Mouse (Mus musculus) lung, postnatal 4 days (tissue): ENCODE data around the gene Rbm20.
A peak's percentile ranks its signal among the peaks of the same experiment; 100 is the strongest.
"Not testable (repeated sequence)": the region's sequence is repeated elsewhere in the genome, so short reads cannot be mapped to it uniquely, and the experiment has no call there.

Experiments
- DNase-seq, 2 experiments: peaks; one replicate each; pipeline ENCODE4 v3.0.0; 2021

Gene Rbm20

DNA sequence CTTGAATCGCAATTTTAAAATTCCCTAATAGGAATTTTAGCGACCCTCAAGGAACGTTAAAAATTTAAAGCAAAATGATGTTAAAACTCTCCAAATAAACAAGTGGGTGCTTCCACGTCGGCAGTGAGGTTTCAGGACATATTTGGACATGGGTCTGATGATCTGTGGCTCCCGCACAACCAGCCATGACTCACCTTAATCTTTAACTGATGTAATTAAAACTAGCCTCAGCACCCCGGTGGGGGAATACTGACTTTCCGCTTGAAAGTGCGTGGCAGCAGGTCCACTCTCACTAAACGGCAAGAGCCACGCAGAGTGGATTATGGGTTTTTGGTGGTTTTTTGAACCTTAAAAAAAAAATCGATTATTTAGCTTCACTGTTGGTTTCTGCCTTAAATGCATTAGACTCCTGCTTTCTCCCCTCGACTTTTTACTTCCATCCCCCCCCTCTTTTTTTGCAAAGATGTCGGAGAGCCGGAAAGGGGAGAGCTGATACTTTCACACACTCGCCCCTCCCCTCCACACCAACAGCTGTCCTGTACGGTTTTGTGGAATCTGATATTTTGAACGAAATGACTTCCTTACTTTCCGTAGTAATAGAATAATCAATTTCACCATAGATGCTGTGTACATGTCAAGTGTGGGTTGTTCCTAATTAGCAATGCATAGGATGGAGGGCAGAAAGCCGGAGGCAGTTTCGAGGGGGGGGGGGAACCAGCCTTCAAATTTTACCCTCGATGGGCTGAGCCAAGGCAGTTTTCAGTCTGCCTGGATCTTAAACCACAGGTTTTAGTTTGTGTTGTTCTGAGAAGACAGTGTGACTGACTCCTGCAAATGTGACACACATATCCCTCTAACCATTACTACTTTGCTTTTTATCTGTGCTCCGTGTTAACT, 117.1 kb downstream of the Rbm20 start:
- DNase-seq: no peak

DNA sequence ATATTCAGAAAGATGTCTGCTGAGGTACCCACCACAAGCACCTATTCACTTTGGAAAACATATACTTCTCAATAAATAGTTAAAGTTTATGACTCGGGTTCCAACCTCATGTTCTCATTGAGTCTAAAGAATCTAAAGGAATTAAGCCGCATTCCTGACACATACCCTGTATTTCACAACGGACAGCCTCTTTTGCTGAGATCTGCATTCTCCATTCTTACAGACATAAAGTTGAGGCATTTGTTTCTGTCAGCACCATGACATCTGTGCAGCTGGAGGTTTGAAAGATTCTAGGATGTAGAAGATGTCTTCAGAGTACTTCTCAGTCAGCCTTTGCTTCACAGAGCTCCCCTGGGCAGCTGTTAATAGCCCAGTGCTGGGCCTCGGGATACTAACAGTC, 117.9 kb downstream of the Rbm20 start:
- no peak for DNase-seq

DNA sequence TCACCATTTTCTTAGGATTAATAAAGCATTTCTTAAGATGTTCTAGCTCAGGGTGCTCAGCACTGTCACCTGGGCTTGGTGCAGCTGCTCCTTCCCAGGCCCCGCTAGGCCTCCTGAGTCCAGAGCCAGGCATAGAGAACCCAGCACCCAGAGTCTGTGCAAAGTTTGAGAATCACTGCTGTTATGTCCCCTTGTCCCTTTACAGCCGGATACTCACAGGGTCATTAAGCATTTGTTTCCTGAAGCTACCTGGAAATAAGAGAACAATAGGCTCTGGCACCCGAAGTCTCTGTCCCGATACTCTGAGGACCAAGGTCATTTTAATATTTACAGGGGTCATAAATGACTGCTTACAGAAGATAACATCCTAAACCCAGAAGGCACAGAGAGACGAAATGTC, 118.9 kb downstream of the Rbm20 start:
- DNase-seq: no peak

DNA sequence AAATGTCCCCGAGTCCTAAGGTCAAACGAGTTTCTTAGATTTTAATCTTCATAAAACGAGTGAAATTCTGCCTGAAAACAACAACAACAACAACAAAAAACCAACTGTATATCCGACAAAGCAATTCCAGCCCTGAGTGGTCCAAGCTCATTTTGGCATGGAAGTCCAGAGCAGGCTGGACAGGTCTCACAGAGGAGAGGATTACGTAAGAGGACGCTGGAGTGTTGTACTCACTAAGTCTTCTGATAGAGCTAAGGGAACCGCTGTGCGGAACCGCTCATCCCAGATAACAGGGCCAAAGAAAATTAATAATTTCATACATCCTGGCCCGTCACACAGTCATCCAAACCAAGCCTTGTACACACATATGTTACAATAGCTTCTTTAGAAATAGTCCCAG, 120.7 kb downstream of the Rbm20 start:
- no peak for DNase-seq

DNA sequence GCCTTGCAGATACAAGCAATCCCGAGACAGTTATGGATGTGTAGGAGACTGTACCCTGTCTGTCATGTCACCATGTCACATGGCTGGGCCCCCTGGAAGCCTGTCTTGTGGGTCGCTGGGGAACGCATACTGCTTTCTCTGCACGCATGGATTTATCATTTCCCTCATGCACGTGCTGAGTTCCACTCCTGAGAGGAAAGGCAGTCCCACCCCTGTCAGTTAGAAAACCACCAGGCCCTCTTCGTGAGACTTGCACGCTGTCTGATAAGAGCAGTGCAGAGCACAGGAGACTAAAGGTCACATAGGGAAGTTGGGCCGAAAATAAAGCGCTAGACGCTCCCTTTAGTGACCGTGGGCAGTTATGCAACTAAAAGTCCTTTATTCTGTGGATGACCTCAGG, 122.8 kb downstream of the Rbm20 start:
- no peak for DNase-seq

DNA sequence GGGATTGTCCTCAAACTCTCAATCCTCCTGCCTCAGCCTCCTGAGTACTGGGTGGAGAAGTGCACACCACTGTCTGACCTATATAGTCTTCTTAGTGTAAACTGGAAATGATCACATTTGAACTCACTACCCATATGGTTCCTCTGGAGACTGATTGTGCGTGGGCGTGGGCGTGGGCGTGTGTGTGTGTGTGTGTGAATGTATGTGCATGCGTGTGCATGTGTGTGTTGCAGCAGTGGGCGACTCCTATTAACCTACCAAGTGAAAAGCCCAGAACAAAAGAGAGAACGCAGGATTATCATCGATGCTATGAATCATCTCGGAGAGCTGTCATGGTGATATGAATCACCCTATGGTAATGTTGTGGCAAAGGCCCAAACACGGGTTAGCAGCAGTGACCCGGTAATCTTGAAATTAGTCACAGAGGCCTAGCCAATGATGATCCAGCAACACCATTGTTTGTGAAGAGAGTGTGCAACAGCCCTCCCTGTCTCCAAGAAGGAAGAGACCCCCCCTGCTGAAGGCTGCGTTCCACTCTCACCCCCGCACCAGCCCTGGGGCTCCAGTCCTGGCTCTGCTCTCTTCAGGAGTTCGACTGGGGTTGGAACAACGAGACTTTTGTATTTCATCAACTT, 123.4 kb downstream of the Rbm20 start:
- no peak for DNase-seq

DNA sequence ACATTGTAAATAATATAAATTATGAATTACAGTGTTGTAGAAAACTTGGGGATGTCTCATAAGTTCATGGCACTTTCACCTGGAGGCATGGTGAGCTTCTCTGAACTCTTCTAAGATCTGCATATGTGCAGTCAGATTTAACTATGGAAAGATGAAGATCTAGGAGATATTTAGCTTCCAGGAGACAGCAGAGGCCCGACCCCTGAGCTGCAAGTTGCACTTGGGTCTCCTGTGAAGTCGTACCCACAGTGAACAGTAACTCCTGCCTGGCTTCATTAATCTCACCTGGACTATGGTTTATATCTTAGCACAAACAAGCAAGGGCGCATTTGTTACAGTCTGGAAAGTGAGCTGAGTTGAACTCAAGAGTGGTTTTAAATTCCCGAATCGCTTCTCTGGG, 124.3 kb downstream of the Rbm20 start:
- no peak for DNase-seq

DNA sequence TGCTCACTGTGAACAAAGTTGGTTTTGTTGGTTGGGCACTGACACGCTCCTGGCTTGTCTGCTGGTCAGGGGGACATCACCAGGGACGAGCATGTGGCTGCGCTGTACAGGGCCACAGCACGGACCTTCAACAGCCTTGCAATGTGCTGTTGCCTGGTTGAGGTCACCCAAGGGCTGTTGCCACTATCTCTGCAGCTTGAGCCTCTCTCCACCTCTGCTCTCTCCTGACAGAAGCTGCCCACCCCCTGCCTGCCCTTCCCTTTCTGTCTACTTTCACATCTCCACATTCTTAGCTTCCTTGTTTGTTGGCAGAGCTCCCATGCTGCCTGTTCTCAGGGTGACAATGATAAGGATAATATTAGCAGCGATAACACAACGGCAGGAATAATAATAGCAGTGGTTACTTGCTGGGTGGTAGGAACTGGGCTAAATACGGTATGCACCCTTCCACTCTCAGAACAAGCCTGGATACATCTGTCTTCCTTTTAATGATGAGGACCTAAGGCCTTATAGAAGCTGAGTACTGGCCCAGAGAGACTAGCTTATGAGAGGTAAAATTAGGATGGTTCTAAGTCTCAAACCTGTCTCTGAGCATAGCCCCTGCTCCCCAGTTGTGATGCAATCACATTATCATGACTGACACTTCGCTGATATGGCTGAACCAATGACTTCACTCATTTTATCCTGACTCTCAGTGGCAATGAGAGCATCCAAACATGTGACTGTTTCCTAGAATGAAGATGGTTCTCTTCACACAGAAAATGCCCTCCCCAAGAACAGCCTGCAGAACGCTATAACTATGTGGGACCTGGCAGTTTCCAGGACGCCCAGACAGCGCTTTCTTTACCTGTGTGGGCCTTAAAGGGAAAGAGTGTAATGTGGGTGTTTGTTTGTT, 124.9 kb downstream of the Rbm20 start:
- DNase-seq: no peak

DNA sequence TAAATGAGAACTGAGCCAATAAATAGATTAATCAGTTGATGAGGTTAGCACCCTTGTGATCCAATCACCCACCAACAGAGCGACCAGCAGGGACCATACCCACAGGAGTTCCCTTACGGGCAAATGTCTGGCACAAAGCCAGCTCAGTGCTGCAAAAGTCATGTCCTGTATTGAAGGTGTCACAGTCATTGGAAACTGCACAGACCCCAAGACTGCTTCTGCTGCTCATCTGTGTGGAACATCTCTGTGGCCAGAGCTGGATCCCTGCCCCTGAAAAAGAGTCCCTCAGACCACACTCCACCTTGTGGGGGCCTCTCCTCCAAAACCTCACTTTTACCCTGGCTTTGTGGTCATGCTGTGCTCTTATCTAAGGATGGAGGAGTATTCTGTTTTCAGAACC, 126.8 kb downstream of the Rbm20 start:
- no peak for DNase-seq

DNA sequence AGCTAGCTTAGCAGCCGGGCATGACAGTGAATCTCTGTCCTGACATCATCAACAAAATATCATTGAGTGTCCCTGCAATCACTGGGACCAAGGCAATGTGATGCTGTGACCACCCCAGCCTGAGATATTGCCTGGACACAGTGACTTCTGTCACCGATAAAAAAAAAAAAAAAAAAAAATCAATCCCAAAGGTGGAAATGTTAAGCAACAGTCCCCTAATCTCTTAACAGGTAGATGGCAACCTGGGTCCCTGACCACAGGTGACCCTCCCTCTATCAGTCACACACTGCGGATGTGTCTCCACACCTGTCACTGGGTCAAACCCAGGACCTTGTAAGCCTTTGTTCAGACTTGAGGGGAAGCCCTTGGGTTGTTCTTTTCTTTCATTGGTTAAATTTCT, 128.0 kb downstream of the Rbm20 start:
- no peak for DNase-seq

DNA sequence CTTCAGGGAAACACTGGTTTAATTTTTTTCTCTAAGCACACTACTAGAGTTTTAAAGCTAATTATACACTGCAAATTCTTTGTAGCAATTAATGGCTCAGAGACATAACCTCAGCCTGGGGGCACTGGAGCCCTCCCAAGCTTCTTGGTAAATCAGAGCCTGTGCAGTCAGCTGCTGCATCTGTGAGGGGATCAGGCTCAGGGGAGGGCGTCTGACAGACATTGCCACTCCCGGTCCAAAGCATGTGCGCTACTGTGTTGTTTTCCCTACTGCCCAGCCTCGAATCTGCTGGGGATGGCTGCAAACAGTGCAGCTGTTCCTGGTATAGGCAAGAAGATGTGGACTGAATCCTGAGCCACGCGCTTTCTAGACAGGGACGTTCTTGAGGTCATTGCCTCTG, 129.0 kb downstream of the Rbm20 start:
- no peak for DNase-seq

DNA sequence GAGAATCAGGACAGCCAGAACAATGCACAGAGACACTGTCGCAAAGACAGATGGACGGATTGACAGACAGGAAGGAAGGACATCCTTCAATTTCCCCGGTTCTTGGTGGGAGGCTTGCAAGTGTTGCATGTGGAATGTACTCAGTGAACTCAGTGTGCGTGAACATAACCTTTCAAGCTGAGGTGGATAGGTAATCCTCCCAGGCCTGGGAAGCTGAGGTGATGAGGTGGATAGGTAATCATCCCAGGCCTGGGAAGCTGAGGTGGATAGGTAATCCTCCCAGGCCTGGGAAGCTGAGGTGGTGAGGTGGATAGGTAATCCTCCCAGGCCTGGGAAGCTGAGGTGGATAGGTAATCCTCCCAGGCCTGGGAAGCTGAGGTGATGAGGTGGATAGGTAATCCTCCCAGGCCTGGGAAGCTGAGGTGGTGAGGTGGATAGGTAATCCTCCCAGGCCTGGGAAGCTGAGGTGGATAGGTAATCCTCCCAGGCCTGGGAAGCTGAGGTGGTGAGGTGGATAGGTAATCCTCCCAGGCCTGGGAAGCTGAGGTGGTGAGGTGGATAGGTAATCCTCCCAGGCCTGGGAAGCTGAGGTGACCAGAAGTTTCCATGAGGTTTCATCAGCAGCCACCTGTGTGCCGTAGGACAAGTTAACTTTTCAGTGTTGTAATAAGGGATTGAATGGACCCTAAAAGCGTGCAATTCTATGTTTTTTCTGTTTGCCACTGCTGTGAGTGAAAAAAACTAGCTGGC, 129.6 kb downstream of the Rbm20 start:
- DNase-seq: not testable (repeated sequence)

DNA sequence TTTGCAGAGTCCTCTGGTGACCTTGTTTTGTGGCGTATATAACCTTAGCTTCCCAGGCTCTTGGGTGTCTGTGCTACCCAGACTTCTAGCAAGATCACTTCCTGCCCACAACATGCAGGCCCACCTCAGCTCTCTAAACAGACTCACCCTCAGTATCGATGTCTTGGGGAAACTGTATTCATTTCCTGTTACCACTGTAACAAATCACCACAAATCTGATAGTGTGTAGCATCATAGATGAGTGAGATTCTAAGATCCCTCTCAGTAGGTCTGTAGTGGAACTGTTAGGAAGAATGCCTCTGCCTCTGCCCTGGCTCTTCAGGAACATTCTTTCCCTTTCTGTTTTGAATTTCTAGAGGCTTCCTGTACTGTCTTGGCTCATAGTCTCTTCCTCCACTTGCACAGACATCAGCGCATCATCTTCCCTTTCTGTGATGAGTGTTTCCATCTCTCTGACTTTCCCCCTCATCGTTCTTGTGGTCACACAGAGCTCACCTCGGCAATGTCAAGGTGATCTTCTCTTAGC, 130.2 kb downstream of the Rbm20 start:
- DNase-seq: no peak

DNA sequence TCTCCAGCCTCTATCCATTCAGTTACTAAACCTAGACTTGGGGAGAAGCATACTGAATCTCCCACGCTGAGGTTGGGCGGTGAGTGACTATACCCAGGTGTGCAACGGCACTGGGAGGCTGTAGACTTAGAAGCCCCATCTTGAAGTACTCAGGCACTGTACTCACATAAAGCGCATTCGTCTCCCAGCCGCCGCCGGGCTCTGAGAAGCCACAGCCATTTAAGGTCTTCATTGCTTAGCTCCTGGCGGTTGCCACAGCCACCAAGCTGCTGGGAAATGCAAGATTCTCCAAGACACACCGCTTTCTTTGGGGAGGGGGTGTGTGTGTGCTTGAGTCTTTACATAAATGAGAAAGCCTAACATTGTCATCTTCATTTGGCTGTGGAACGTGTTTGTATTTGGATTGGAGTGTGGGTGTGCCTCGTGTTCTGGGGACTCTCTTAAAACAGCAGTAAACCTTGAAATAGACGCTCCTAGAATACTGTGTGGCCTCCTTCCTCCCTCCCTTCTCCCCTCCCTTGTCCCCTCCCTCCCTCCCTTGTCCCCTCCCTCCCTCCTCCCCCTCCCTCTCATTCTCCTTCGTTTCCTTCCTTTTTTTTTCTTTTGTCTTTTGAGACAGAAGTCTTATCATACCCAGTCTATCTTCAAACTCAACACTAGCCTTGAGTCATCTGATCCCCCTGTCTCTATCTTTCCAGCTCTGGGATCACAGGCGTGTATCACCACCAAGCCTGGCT, 131.1 kb downstream of the Rbm20 start:
- DNase-seq: no peak

DNA sequence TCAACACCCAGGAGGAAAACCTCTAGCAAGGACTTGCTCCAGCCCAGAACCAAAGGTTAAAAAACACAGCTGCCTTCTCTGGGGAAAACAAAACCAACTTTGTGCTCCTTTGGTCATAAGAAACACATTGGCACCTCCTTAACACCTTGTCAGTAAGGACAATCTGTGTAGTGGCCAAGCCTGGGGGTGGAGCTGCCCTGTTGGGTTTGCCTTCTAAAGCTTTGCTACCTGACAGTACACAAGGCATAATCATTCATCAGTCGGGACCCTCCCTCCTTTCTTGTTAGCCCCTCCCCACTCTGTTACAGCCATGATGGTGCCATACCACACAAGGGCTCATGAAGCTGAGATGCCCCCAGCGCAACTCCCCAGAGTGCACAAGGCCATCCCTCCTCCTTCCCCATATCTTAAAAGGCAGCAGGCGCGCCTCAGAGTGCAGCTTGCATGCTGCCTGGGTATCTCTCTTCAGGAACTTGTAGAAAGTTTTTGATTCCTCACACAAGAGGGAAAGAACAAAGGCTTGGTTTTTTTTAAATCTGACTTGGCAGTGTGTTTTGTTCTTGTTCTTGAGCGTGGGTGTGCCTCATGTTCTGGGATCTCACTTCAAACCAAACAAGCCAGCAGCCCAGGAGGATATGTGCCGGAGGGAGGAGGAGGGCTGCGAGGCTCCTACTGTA, 132.2 kb downstream of the Rbm20 start:
- no peak for DNase-seq

DNA sequence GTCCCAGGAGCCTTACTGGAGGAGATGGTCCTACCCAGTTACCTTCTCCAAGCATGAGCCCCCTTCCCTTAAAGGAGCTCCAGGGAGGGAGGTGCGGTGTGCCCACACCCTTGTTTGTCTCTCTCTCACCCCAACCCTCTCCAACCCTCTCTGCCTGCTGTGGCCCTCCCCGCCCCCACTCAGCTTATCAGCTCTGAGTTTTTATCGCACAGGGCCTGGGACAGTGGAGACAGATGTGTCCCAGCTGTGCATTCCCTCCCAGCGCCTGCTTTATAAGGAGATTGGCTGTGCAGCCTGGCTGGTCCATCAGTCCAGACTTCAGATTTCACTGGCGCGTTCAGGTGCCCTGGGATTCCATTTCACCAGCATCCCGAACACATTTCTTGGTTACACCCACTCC, 132.9 kb downstream of the Rbm20 start:
- peak; percentile 58 to 81 for DNase-seq

DNA sequence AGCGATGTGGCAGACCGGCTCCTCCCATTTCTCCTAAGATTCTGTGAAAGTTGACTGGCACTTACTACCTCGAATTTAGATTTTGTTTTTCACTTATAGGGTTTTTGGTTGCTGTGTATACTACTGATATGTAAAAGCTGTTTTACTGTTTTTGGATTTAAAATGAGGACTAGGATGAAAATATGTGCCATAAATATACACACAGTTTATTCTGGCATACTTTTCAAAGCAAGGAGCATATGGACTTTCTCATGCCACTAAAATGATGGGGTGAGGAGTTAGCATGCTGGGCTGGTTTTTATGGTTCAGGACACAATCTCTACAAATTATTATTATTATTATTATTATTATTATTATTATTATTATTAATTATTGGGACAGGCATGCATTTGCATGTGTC, 133.5 kb downstream of the Rbm20 start:
- DNase-seq: no peak

DNA sequence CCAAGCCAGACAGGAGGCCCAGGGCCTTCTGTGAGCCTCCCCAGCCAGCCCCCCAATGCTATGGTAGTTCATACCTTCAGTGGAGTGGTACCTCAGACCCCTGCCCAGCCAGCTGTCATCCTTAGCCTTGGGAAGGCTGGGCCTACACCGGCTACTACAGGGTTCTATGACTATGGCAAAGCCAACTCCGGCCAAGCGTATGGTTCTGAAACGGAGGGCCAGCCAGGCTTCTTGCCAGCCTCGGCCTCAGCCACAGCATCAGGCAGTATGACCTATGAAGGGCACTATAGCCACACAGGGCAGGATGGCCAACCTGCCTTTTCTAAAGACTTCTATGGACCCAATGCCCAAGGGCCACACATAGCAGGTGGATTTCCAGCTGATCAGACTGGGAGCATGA, 136.5 kb downstream of the Rbm20 start:
- no peak for DNase-seq

DNA sequence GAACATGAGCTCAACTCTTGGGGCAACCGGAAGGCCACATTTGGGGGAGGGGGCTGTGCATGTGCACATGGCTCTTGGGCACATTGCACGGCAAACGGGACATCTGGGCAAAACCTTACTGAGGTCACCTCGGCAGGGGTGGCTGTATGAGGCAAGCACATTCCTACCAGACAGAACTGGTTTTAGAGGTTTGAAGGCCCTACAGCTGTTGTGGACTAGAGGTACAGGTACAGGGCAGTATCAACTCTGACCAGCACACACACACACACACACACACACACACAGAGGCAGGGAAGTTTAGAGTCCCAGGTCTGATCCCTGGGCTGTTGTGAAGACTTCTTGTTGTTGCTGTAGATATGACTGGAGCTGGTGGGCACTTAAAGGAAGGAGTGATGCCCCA, 138.6 kb downstream of the Rbm20 start:
- DNase-seq: no peak

DNA sequence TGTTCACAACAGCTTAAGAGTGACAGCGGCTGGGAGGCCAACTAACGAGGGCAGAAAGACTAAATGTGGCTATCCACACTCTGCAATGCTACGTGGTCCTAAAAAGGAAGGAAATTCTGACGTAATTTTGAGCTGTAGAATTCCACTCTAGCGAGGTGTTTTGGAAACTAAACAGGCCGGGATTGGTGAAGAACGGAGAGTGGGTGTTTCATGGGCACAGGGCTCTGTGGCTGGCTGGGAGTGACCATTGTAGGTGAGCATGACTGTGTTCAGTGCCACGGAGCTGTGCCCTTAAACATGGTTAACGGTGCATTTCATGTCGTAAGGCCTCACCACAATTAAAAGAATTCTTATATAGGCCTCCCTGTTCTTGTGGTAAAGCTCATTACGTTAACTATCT, 139.1 kb downstream of the Rbm20 start:
- no peak for DNase-seq

DNA sequence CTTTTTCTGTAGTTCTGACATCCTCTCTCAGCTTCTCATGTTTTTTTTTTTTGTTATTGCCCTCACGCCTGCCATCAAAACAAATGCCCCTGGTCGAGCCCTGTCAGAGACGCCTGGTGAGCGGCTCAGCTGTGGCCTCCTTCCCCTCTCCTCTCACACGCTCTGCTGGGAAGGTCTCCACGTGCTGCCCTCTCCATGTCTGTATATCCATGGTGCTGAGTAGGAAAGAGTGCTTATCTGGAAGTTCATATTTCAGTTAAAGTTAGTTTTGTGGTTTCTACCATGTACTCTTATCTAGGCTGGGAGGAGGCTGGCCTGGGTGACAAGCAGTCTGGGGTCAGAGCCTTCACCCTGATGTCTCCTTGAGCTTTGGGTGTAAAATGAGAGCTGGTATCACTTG, 142.2 kb downstream of the Rbm20 start:
- no peak for DNase-seq
